Mouse (Mus musculus) cerebellum, adult 2 months (tissue): ENCODE data around the gene Blnk. TPM values are rescaled to one million over a fixed set of nuclear protein-coding genes. Genes with fewer than 3 reads are reported as not detected.
A peak's percentile ranks its signal among the peaks of the same experiment; 100 is the strongest.

Experiments used
- DNase-seq, 2 experiments: peaks; one replicate each; pipeline ENCODE4 v3.0.0; 2021
- H3K27ac ChIP-seq: fragments of 200-500 bp; 2 replicates; pipeline ENCODE4 v1.5.1; 2012; ENCODE audit warnings: low read length, control low read depth, inconsistent platforms; ENCODE audit not compliant: insufficient read depth
- H3K27me3 ChIP-seq: fragments of 200-500 bp; 2 replicates; pipeline ENCODE4 v1.6.1; 2012; ENCODE audit warnings: inconsistent platforms, mild to moderate bottlenecking, low read length, moderate library complexity; ENCODE audit not compliant: control insufficient read depth, insufficient read depth
- H3K4me1 ChIP-seq: fragments of 200-500 bp; 2 replicates; pipeline ENCODE4 v1.6.1; 2011; ENCODE audit warnings: low read length; ENCODE audit not compliant: control insufficient read depth, insufficient read depth
- H3K4me3 ChIP-seq: fragments of 200-500 bp; replicated peaks from 2 replicates; pipeline ENCODE3; 2011; ENCODE audit warnings: mild to moderate bottlenecking, low read depth, low read length, control low read depth; ENCODE audit not compliant: insufficient read depth
- CTCF ChIP-seq: fragments of 200-500 bp; IDR thresholded peaks from 2 replicates; pipeline ENCODE4 v1.5.1; 2011; ENCODE audit warnings: low read depth, mild to moderate bottlenecking, control low read depth, low read length, moderate library complexity, borderline replicate concordance; ENCODE audit not compliant: insufficient read depth
- POLR2A ChIP-seq: fragments of 200-500 bp; IDR thresholded peaks from 2 replicates; pipeline ENCODE4 v1.6.1; 2011; ENCODE audit warnings: low read length, control low read depth, borderline replicate concordance; ENCODE audit not compliant: insufficient read depth
- WGBS: fragments of 180-500 bp; shearing (Covaris S2); methylation state at CpG from one replicate; pipeline ENCODE4 v1.1.7; 2018; 5-methylcytosine and 5-hydroxymethylcytosine counted together
- polyA plus RNA-seq: library from polyadenylated mRNA; depleted of rRNA; stranded (reverse); fragments of >200 nt; gene quantifications from 2 replicates; pipeline ENCODE4 v1.2.3, GENCODE M21; 2012

Blnk gene
- polyA plus RNA-seq, 1 experiment: 0.92 TPM

DNA sequence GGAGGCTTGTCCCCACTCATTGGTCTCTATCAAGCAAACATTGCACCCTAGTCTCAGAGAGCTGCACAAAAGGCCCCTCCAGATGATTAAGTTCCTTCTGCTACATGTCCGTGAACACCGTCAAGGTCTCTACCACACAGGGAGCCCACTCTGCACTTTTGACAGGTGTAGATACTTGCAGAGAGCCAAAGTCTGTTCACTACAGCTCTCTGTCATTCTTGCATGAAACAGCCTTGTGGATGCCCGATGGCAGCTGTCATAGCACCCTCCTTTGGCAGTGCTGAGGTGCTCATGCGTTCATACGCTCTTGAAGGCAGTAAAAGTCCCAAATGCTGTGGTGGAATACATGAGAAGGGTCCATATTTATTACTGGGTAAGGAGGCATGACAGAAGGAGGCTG is 32.7 kb upstream of the Blnk start:
- TF ChIP-seq CTCF (no peak), POLR2A (no peak)
- DNase-seq: no peak
- no peaks in the 10 kb centered on the region for H3K27me3 ChIP-seq
- no peak overlapping the region for H3K4me3 ChIP-seq
- no peaks in the 10 kb centered on the region; the same call in 1 of the 2 replicates for H3K4me1 ChIP-seq
- H3K27ac ChIP-seq: no peak overlapping the region
- 38% methylated on average over 5 of the region's 5 CpGs for WGBS

GRCm38 (mm10) chr19:41026551-41026950 is 32.2 kb upstream of the Blnk start:
- Histone ChIP-seq H3K4me1 (no peaks in the 10 kb centered on the region; the same call in 1 of the 2 replicates), H3K4me3 (no peak overlapping the region), H3K27ac (no peak overlapping the region), H3K27me3 (no peaks in the 10 kb centered on the region)
- TF ChIP-seq CTCF (no peak), POLR2A (no peak)
- 60% methylated on average over 8 of the region's 8 CpGs for WGBS
- no peak for DNase-seq

DNA sequence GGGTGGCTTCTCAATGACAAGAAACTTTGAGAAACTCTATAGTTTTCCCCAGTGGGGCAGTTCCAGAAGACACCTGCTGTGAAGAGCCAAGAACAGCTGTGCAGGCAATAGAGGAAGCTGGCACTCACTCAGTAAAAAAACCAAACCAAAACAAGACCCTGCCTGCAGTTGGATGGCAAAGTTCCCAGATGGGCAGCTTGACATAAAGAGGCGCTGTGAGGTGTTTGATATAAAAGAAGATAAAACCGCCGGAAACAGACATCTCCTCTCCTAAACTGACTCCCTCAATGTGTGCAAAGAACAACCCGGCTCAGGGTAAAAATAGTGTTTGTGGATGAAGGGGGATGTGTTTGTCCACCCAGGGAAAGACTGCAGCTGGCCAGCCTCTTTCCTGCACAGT is 27.9 kb upstream of the Blnk start:
- Histone ChIP-seq H3K27ac (no peak overlapping the region), H3K27me3 (no peaks in the 10 kb centered on the region), H3K4me3 (no peak overlapping the region), H3K4me1 (no peaks in the 10 kb centered on the region; the same call in 1 of the 2 replicates)
- WGBS: 13% methylated on average over 4 of the region's 4 CpGs
- TF ChIP-seq CTCF (no peak), POLR2A (no peak)
- no peak for DNase-seq

GRCm38 (mm10) chr19:41020537-41020936 is 26.2 kb upstream of the Blnk start:
- H3K27me3 ChIP-seq: no peaks in the 10 kb centered on the region
- 64% methylated on average over 3 of the region's 3 CpGs for WGBS
- DNase-seq: no peak
- no peak overlapping the region for H3K27ac ChIP-seq
- TF ChIP-seq CTCF: no peak
- TF ChIP-seq POLR2A: no peak
- H3K4me3 ChIP-seq: no peak overlapping the region
- 0 out of 2 replicates have a peak, but pooled peaks cover 2% of the 10 kb centered on the region for H3K4me1 ChIP-seq

- no peak overlapping the region for H3K27ac ChIP-seq
- H3K4me1 ChIP-seq: 0 out of 2 replicates have a peak, but pooled peaks cover 2% of the 10 kb centered on the region
- no peak for TF ChIP-seq CTCF
- TF ChIP-seq POLR2A: no peak
- H3K27me3 ChIP-seq: no peaks in the 10 kb centered on the region
- 80% methylated on average over 5 of the region's 5 CpGs for WGBS
- H3K4me3 ChIP-seq: no peak overlapping the region
- no peak for DNase-seq
These were observed 24.9 kb upstream of the Blnk start for GRCm38 (mm10) chr19:41019164-41019675.

GRCm38 (mm10) chr19:41015951-41016716 is 21.8 kb upstream of the Blnk start:
- Histone ChIP-seq H3K4me3 (no peak overlapping the region), H3K4me1 (0 out of 2 replicates have a peak, but pooled peaks cover 2% of the 10 kb centered on the region), H3K27me3 (no peaks in the 10 kb centered on the region), H3K27ac (no peak overlapping the region)
- peak; percentile 35 to 37 for DNase-seq
- TF ChIP-seq POLR2A: no peak
- peak; percentile 34; the same call in 1 of the 2 replicates for TF ChIP-seq CTCF
- 17% methylated on average over 14 of the region's 14 CpGs for WGBS

DNA sequence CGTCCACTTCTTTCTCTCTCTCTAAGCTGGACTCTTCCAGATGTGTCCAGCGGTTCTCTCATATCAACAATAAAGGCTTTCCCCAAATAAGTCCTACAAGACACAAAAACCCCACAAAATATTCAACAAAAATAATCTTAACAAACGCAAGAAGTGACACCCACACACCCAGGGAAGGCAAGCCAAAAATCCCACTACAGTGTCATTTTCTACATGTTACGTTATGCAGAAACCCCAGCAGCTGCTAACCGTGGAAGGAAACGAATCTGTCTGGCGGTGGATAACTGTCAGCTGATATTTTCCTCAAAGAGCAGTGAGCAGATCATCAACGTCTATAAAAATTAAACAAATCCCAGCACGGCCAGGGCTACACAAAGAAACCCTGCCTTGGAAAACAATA is 19.7 kb upstream of the Blnk start:
- WGBS: 12% methylated on average over 9 of the region's 9 CpGs
- DNase-seq: no peak
- TF ChIP-seq CTCF (no peak), POLR2A (no peak)

DNA sequence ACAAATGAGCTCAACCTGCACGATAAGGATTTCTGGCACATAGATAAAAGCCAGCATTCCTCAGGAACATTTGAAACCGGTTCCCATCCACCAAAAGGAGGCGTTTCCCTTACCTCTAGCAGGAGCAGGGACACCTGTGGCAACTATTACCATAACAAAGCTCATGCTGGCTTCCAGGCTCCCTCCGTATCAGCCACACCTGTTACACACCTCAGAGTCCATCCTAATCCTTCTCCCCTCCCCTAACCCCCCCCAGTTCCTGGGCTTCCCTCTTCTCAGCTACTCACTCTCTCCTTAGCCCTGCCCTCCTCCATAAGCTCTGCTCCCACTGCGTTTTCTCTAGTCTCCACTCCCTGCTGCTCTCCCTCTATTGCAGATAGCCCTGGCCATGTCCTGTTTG is 19.3 kb upstream of the Blnk start:
- 7% methylated on average over 5 of the region's 5 CpGs for WGBS

More for the DNA sequence above, 19.7 kb upstream of the Blnk start:
- H3K27ac ChIP-seq: no peak overlapping the region
- no peaks in the 10 kb centered on the region for H3K27me3 ChIP-seq
- 0 out of 2 replicates have a peak, but pooled peaks cover 2% of the 10 kb centered on the region for H3K4me1 ChIP-seq
- H3K4me3 ChIP-seq: no peak overlapping the region

More for the DNA sequence above, 19.3 kb upstream of the Blnk start:
- no peak for DNase-seq
- TF ChIP-seq CTCF (no peak), POLR2A (no peak)
- 0 out of 2 replicates have a peak, but pooled peaks cover 2% of the 10 kb centered on the region for H3K4me1 ChIP-seq
- H3K4me3 ChIP-seq: no peak overlapping the region
- no peak overlapping the region for H3K27ac ChIP-seq
- H3K27me3 ChIP-seq: no peaks in the 10 kb centered on the region
